Mouse (Mus musculus) spleen, adult 2 months (tissue): ENCODE measurements at regions not wholly inside any gene's neighbourhood (a gene's known extent, or its start where the extent isn't known, plus 50 kb on each side); places are given as distances from the start of the nearest gene placed in this dataset.

Experiments used
- CTCF ChIP-seq: fragments of 200-500 bp; IDR thresholded peaks from 2 replicates; pipeline ENCODE4 v1.5.1; 2011; ENCODE audit warnings: mild to moderate bottlenecking, inconsistent platforms; ENCODE audit not compliant: insufficient read depth, insufficient read length, insufficient replicate concordance; ENCODE audit errors: extremely low read depth
- POLR2A ChIP-seq: fragments of 200-500 bp; IDR thresholded peaks from 2 replicates; pipeline ENCODE4 v1.6.1; 2011; ENCODE audit warnings: low read depth, low read length, inconsistent platforms

- no peak for TF ChIP-seq POLR2A
- TF ChIP-seq CTCF = no peak
Observed at GRCm38 (mm10) chr12:32486729-32487128, 108.2 kb downstream of the Ccdc71l start.
